Mouse (Mus musculus) liver, postnatal 0 days (tissue): ENCODE results near the gene Cggbp1.

Experiments
- CTCF ChIP-seq: sonication (generic); IDR thresholded peaks from 2 replicates; pipeline ENCODE4 v1.5.1; 2016; ENCODE audit warnings: antibody characterized with exemption, low read depth
- EP300 ChIP-seq: IDR thresholded peaks from 2 replicates; pipeline ENCODE4 v1.6.1; 2016; ENCODE audit warnings: antibody characterized with exemption, low read depth, mild to moderate bottlenecking

GRCm38 (mm10) chr16:64877314-64877713 lies 25.5 kb downstream of the Cggbp1 start:
- TF ChIP-seq CTCF (no peak), EP300 (no peak)
